ENCODE assay signal across 12 mouse cellular contexts in genomic region chr17:43669145-43669695, GRCm38 (mm10). TPM values are rescaled to one million over a fixed set of nuclear protein-coding genes. Genes with fewer than 3 reads are reported as not detected.
DNase-seq lines count a peak whose midpoint lies in the region; ATAC-seq lines count a peak whose summit lies in the region.
"Had no signal": no experiment of that assay in that cellular context is flagged by ENCODE, and none has a peak within 500 bp of the region (broad histone marks: within the 10 kb centered on the region; RNA-seq: fewer than 3 reads in every experiment).

No protein-coding gene starts in this region.

- H3K4me2 ChIP-seq in midbrain, embryonic 11.5 days, result peak overlapping the region; percentile 14; the same call in 1 of the 2 replicates
- H3K4me2 ChIP-seq in midbrain, embryonic 16.5 days (ENCODE audit: low read length), result no peak overlapping the region
- peak overlapping the region; percentile 93 for H3K4me2 ChIP-seq in heart, embryonic 16.5 days (ENCODE audit: low read depth, low read length)
- H3K4me2 ChIP-seq in stomach, embryonic 14.5 days (replicated peaks; ENCODE audit: low read depth, low read length), result peak overlapping the region; percentile 45

- no peak for DNase-seq in heart, embryonic 10.5 days (ENCODE audit: low spot score)
- DNase-seq in heart, postnatal 36 days, result no peak
- DNase-seq in midbrain, embryonic 11.5 days (ENCODE audit: low spot score, missing footprints), result peak; percentile 67
- DNase-seq in spleen, postnatal 10 days (ENCODE audit: low spot score in 2 of 2), result no peak
- DNase-seq: layer of hippocampus, postnatal 36 days had no signal

- no peaks in the 10 kb centered on the region for H3K27me3 ChIP-seq in heart, embryonic 10.5 days (ENCODE audit: insufficient read depth, poor library complexity, severe bottlenecking)
- no peaks in the 10 kb centered on the region for H3K27me3 ChIP-seq in midbrain, embryonic 11.5 days (ENCODE audit: control insufficient read depth, insufficient read depth, low read length)
- H3K27me3 ChIP-seq in midbrain, embryonic 16.5 days (ENCODE audit: control insufficient read depth, insufficient read depth, low read depth, low read length), result no peaks in the 10 kb centered on the region
- no peaks in the 10 kb centered on the region for H3K27me3 ChIP-seq in heart, embryonic 16.5 days (ENCODE audit: control insufficient read depth, insufficient read depth, low read length)
- no peaks in the 10 kb centered on the region for H3K27me3 ChIP-seq in stomach, embryonic 14.5 days (ENCODE audit: control insufficient read depth, insufficient read depth, low read length)

- WGBS in heart, embryonic 10.5 days, result 68% methylated on average over 6 of the region's 6 CpGs
- WGBS in midbrain, embryonic 11.5 days, result 77% methylated on average over 6 of the region's 6 CpGs
- 68% methylated on average over 6 of the region's 6 CpGs for WGBS in midbrain, embryonic 16.5 days
- 33% methylated on average over 6 of the region's 6 CpGs for WGBS in heart, embryonic 16.5 days
- 64% methylated on average over 6 of the region's 6 CpGs for WGBS in stomach, embryonic 14.5 days

- ATAC-seq in midbrain, embryonic 11.5 days (ENCODE audit: low FRiP score), result no peak
- ATAC-seq in midbrain, embryonic 16.5 days, result no peak
- ATAC-seq in heart, embryonic 16.5 days (replicated peaks; ENCODE audit: extremely low read depth, insufficient read depth, low FRiP score), result peak; percentile 47; the same call in 1 of the 2 replicates
- no peak for ATAC-seq in stomach, embryonic 14.5 days (ENCODE audit: insufficient number of reproducible peaks, insufficient read depth, low FRiP score, low read depth)
- ATAC-seq in megakaryocyte-erythroid progenitor cell, adult 5-6 weeks (replicated peaks; ENCODE audit: low FRiP score, low TSS enrichment, poor library complexity, severe bottlenecking), result no peak

- H3K36me3 ChIP-seq in heart, embryonic 10.5 days, result no peaks in the 10 kb centered on the region
- no peaks in the 10 kb centered on the region for H3K36me3 ChIP-seq in midbrain, embryonic 11.5 days (ENCODE audit: control insufficient read depth, insufficient read depth, low read length)
- no peaks in the 10 kb centered on the region for H3K36me3 ChIP-seq in midbrain, embryonic 16.5 days (ENCODE audit: control insufficient read depth, insufficient read depth, low read length)
- H3K36me3 ChIP-seq in heart, embryonic 16.5 days (ENCODE audit: control insufficient read depth, insufficient read depth), result no peaks in the 10 kb centered on the region
- H3K36me3 ChIP-seq in stomach, embryonic 14.5 days (ENCODE audit: control insufficient read depth, insufficient read depth, low read length), result no peaks in the 10 kb centered on the region

- no peaks in the 10 kb centered on the region for H3K9me3 ChIP-seq in heart, embryonic 10.5 days
- H3K9me3 ChIP-seq in midbrain, embryonic 11.5 days (ENCODE audit: control insufficient read depth, low read length), result no peaks in the 10 kb centered on the region
- no peaks in the 10 kb centered on the region for H3K9me3 ChIP-seq in midbrain, embryonic 16.5 days (replicated peaks; ENCODE audit: control insufficient read depth, low read length, poor library complexity, severe bottlenecking)
- no peaks in the 10 kb centered on the region for H3K9me3 ChIP-seq in heart, embryonic 16.5 days (replicated peaks; ENCODE audit: control insufficient read depth, low read length)
- H3K9me3 ChIP-seq in stomach, embryonic 14.5 days (ENCODE audit: control insufficient read depth, low read depth, low read length), result no peaks in the 10 kb centered on the region
- H3K9me3 ChIP-seq: megakaryocyte, embryonic 14.5 days had no signal

- peaks cover 22% of the 10 kb centered on the region for H3K4me1 ChIP-seq in heart, embryonic 10.5 days
- H3K4me1 ChIP-seq in midbrain, embryonic 11.5 days (ENCODE audit: control insufficient read depth, insufficient read depth, low read length), result peaks cover 12% of the 10 kb centered on the region
- H3K4me1 ChIP-seq in midbrain, embryonic 16.5 days (ENCODE audit: control insufficient read depth, insufficient read depth, low read length), result peaks cover 18% of the 10 kb centered on the region
- H3K4me1 ChIP-seq in heart, embryonic 16.5 days (ENCODE audit: control insufficient read depth, insufficient read depth, low read length), result peaks cover 18% of the 10 kb centered on the region
- H3K4me1 ChIP-seq in stomach, embryonic 14.5 days (ENCODE audit: control insufficient read depth, insufficient read depth, low read length), result peaks cover 12% of the 10 kb centered on the region; the same call in 1 of the 2 replicates

- H3K9ac ChIP-seq in midbrain, embryonic 11.5 days (ENCODE audit: low read length), result no peak overlapping the region
- no peak overlapping the region for H3K9ac ChIP-seq in midbrain, embryonic 16.5 days (ENCODE audit: low read depth, low read length)
- peak overlapping the region; percentile 84 for H3K9ac ChIP-seq in heart, embryonic 16.5 days (ENCODE audit: low read length)
- no peak overlapping the region for H3K9ac ChIP-seq in stomach, embryonic 14.5 days (replicated peaks; ENCODE audit: low read depth, low read length)

- intact Hi-C loops in heart, postnatal 36 days (cut with DNase I), result no loop called here

- peak overlapping the region; percentile 90; the same call in 1 of the 2 replicates for H3K4me3 ChIP-seq in heart, embryonic 10.5 days
- no peak overlapping the region; the same call in 1 of the 2 replicates for H3K4me3 ChIP-seq in midbrain, embryonic 11.5 days (ENCODE audit: low read depth, low read length)
- H3K4me3 ChIP-seq in midbrain, embryonic 16.5 days (ENCODE audit: low read depth, low read length), result no peak overlapping the region
- H3K4me3 ChIP-seq in heart, embryonic 16.5 days (ENCODE audit: low read length), result peak overlapping the region; percentile 82
- peak overlapping the region; percentile 79; the same call in 1 of the 2 replicates for H3K4me3 ChIP-seq in stomach, embryonic 14.5 days (ENCODE audit: low read depth, low read length)
- H3K4me3 ChIP-seq: megakaryocyte, embryonic 14.5 days had no signal

- no peak overlapping the region; the same call in 1 of the 2 replicates for H3K27ac ChIP-seq in heart, embryonic 10.5 days
- H3K27ac ChIP-seq in midbrain, embryonic 11.5 days (ENCODE audit: low read depth, low read length), result no peak overlapping the region
- H3K27ac ChIP-seq in midbrain, embryonic 16.5 days (ENCODE audit: low read length), result no peak overlapping the region
- H3K27ac ChIP-seq in heart, embryonic 16.5 days (ENCODE audit: low read length), result peak overlapping the region; percentile 90
- H3K27ac ChIP-seq in stomach, embryonic 14.5 days (ENCODE audit: low read length), result peak overlapping the region; percentile 12; the same call in 1 of the 2 replicates

RNA-seq across cellular contexts. Expression of gene Cyp39a1, which starts 2.0 kb away (rescaled TPM):
- 14.7 and 20.2 TPM in 2 replicates for polyA plus RNA-seq in heart, embryonic 10.5 days (2016; fragmentation: Nextera tagmentation; extraction: Ambion mirVana)
- 1 to 10 TPM; 6.7 TPM for total RNA-seq in heart, postnatal 36 days (2021)
- polyA plus RNA-seq in midbrain, embryonic 11.5 days (2014; fragmentation: Nextera tagmentation; extraction: Ambion mirVana), result 31.4 and 37.0 TPM in 2 replicates
- 7.6 and 8.6 TPM in 2 replicates for polyA plus RNA-seq in midbrain, embryonic 16.5 days (2015; fragmentation: Nextera tagmentation; extraction: Ambion mirVana)
- 60.6 and 63.7 TPM in 2 replicates for polyA plus RNA-seq in heart, embryonic 16.5 days (2015; fragmentation: Nextera tagmentation; extraction: Ambion mirVana)
- 17.7 and 23.0 TPM in 2 replicates for polyA plus RNA-seq in stomach, embryonic 14.5 days (2014; fragmentation: Nextera tagmentation; extraction: Ambion mirVana)
- total RNA-seq in megakaryocyte-erythroid progenitor cell, adult 5-6 weeks (2014; fragmentation: Nextera tagmentation), result not detected in 2 replicates
- not detected in 2 replicates for total RNA-seq in megakaryocyte-erythroid progenitor cell, adult 5-6 weeks (2017)

RNA-seq across cellular contexts. Expression of gene Slc25a27, which starts 2.2 kb away (rescaled TPM):
- polyA plus RNA-seq in heart, embryonic 10.5 days (2016; fragmentation: Nextera tagmentation; extraction: Ambion mirVana), result 12.5 and 19.9 TPM in 2 replicates
- total RNA-seq in heart, postnatal 36 days (2021), result 1 to 10 TPM; 3.0 to 3.4 TPM
- 26.8 and 30.8 TPM in 2 replicates for polyA plus RNA-seq in midbrain, embryonic 11.5 days (2014; fragmentation: Nextera tagmentation; extraction: Ambion mirVana)
- polyA plus RNA-seq in midbrain, embryonic 16.5 days (2015; fragmentation: Nextera tagmentation; extraction: Ambion mirVana), result 123 and 129 TPM in 2 replicates
- polyA plus RNA-seq in heart, embryonic 16.5 days (2015; fragmentation: Nextera tagmentation; extraction: Ambion mirVana), result 18.7 and 20.7 TPM in 2 replicates
- polyA plus RNA-seq in stomach, embryonic 14.5 days (2014; fragmentation: Nextera tagmentation; extraction: Ambion mirVana), result 17.9 and 19.1 TPM in 2 replicates
- total RNA-seq in megakaryocyte-erythroid progenitor cell, adult 5-6 weeks (2014; fragmentation: Nextera tagmentation), result 3.4 and 4.6 TPM in 2 replicates
- total RNA-seq in megakaryocyte-erythroid progenitor cell, adult 5-6 weeks (2017), result 5.1 TPM in 1 of 2 replicates, not detected in the other

RNA-seq across cellular contexts. Expression of gene Tdrd6, which starts 39.1 kb away (rescaled TPM):
- polyA plus RNA-seq in heart, embryonic 10.5 days (2016; fragmentation: Nextera tagmentation; extraction: Ambion mirVana), result 0.04 TPM in 1 of 2 replicates, not detected in the other
- not detected for total RNA-seq in heart, postnatal 36 days (2021)
- polyA plus RNA-seq in midbrain, embryonic 11.5 days (2014; fragmentation: Nextera tagmentation; extraction: Ambion mirVana), result not detected in 2 replicates
- 0.52 and 1.5 TPM in 2 replicates for polyA plus RNA-seq in midbrain, embryonic 16.5 days (2015; fragmentation: Nextera tagmentation; extraction: Ambion mirVana)
- 0.03 TPM in 1 of 2 replicates, not detected in the other for polyA plus RNA-seq in heart, embryonic 16.5 days (2015; fragmentation: Nextera tagmentation; extraction: Ambion mirVana)
- not detected in 2 replicates for polyA plus RNA-seq in stomach, embryonic 14.5 days (2014; fragmentation: Nextera tagmentation; extraction: Ambion mirVana)
- total RNA-seq in megakaryocyte-erythroid progenitor cell, adult 5-6 weeks (2014; fragmentation: Nextera tagmentation), result not detected in 2 replicates
- total RNA-seq in megakaryocyte-erythroid progenitor cell, adult 5-6 weeks (2017), result not detected in 2 replicates
- total RNA-seq: common myeloid progenitor, adult 5-6 weeks had no signal
- polyA plus RNA-seq: small intestine, adult 2 months had no signal

Comparison
In these comparisons a context has a peak if more than half of its experiments do, and no peak if none do; other contexts are left out.
1. H3K27ac ChIP-seq: peak in heart, embryonic 16.5 days (single experiment) and stomach, embryonic 14.5 days (single experiment); none in heart, embryonic 10.5 days (single experiment), midbrain, embryonic 11.5 days (single experiment) and midbrain, embryonic 16.5 days (single experiment).
2. H3K4me3 ChIP-seq: peak in heart, embryonic 10.5 days (single experiment), heart, embryonic 16.5 days (single experiment) and stomach, embryonic 14.5 days (single experiment); none in midbrain, embryonic 11.5 days (single experiment) and midbrain, embryonic 16.5 days (single experiment).